Mouse (Mus musculus): Measurements from ENCODE around the gene Adi1.

Gene Adi1

DNA sequence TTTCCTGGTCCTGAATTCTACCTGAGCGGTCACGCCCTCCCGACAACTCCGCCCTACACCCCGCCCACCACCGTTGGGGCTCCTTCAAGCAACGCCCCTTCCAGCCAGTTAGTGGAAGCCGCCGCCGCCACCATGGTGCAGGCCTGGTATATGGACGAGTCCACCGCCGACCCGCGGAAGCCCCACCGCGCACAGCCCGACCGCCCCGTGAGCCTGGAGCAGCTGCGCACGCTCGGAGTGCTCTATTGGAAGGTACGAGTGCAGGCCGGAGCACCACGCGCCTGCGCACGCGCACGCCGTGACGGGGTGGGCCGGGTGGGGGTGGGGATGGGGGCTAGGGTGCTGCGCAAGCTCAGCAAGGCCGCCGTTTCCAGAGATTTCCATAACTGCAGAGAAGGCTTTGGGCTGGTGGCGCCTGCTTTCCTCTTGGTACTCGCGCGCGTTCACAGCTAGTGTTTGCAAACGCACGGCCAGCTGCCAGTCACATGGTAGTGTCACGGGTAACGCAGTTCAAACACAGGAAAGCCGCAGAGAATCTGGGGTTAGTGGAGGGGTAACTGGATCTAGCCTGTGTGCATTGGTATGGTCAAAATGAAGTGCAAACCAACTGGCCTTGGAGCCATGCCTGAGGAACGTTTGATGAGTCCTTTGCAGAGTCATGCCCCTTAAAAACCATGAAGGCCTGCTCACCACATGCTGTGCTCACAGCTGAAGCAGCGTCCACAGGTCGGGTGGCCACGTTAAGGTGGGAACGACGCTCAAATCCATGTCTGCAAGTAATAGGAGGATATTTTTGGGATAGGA is at the start of gene Adi1:
Gene Adi1 (plus strand): TSS at position 111 of the 804 bp plus-strand sequence.
- no peak for TF ChIP-seq GATA4 (IDR thresholded peaks at IDR 0.05; ENCODE audit: insufficient replicate concordance, low read length)

DNA sequence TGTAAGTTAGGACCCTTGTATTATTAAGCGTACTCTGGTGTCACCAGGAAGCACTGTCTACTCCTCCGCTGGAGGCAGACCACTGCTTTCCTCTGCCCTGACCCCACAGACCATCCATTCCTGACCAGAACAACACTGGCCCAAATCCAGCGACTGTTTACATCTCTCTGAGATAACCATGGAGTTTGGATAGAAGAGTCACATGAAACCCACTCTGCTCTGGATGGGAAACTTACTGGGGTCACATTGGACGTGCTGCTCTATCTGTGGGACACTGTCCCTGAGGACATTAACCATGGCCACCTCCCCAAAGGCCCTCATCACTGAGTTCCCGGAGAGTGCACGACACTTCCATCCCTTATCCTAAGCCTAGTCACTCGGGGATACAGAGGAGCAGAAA is 49.6 kb upstream of the Adi1 start:
- TF ChIP-seq GATA4 (IDR thresholded peaks at IDR 0.05; ENCODE audit: insufficient replicate concordance, low read length), result peak; percentile 81; the same call in 1 of the 2 replicates

DNA sequence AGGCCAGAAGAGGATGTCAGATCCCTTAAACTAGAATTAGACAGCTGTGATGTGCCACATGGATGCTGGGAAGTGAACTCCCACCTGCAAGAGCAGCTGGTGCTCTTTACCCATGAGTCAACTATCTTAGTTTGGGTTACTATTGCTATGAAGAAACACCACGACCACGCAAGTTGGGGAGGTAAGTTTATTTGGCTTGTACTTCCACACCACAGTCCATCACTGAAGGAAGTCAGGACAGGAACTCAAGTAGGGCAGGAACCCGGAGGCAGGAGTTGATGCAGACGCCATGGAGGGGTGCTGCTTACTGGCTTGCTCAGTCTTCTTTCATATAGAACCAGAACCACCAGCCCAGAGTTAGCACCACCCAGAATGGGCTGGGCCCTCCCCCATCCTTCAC is 47.9 kb upstream of the Adi1 start:
- no peak for TF ChIP-seq GATA4 (IDR thresholded peaks at IDR 0.05; ENCODE audit: insufficient replicate concordance, low read length)

DNA sequence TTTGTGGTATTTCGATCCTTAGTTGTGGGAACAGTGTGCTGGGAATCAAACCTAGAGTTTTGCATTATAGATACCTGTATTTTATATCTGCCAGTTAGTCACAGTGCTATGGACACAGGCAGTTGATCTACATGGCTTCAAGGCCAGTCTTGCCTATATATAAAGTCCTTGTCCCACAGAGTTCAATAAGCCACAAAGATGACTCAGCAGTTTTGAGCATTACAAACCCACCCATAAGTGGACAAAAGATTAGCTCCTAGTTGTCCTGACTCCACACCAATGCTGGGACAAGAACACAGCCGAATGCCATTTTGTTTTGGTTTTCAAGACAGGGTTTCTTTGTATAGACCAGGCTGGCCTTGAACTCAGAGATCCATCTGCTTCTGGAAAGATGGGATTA is 46.6 kb upstream of the Adi1 start:
- no peak for TF ChIP-seq GATA4 (IDR thresholded peaks at IDR 0.05; ENCODE audit: insufficient replicate concordance, low read length)

DNA sequence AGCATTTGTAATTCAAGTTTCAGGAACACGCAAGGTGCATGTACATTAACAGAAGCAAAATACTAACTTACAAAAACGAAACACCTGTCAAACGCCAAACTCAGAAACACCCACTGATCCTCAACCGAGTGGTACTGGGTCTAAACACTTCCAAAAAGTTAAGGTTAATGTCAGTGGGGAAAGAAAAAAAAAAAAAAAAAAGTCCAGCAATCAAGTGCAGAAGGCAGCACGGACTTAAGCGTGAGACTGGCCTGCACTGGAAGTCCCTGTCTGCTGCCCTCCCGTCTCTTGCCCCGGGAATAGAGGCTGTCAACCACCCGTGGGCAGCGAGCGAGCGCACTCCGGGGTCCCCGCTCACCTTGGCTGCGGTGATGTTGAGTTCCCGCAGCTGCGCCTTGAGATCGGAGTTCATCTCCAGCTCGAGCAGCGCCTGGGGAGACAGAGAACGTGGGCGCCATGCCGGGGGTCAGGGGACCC is 39.9 kb upstream of the Adi1 start:
- no peak for TF ChIP-seq GATA4 (IDR thresholded peaks at IDR 0.05; ENCODE audit: insufficient replicate concordance, low read length)

DNA sequence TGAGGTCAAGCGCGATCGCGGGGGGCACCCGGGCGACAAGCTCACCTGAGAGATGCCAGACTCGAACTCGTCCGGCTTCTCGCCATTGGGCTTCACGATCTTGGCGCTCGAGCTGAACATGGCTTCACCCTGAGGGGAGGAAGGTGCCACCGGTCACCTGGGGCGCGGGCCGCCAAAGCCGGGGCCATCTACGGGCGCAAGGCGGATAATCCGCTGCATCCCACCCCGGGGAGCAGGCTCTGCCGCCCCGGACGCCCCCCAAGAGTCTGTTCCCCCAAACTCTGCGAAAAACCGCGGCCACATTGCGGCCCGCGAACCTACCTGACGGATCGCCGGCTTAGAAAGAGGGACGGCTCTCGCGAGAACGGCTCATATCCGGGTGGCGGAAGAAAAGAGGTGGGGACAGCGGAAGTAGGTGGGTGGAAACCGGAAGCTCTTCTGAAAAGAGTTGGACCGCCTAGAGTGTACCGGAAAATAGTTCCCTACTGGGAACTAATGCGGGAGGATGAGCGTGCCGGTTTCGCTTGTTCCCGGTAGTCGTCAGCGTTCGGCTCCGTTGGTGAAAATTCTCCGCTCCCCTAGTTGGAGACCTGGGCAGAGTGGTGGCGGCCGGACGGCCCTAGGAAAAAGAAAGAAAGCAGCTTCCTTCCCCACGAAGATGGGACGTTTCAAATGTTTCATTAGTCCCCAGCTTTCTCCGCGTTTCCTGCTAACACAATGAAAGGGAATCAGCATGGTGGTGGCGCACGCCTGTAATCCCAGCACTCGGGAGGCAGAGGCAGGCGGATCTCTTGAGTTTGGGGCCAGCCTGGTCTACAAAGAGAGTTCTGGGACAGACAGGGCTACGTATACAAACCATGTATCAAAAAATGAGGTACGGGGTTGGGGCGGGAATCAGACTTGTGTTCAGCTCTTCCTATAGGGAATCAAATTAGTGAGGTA is 39.2 kb upstream of the Adi1 start, which contains the start of gene Rps7:
Gene Rps7 (minus strand): TSS at position 419 of the 942 bp plus-strand sequence.
- peak; percentile 33; the same call in 1 of the 2 replicates for TF ChIP-seq GATA4 (IDR thresholded peaks at IDR 0.05; ENCODE audit: insufficient replicate concordance, low read length)

DNA sequence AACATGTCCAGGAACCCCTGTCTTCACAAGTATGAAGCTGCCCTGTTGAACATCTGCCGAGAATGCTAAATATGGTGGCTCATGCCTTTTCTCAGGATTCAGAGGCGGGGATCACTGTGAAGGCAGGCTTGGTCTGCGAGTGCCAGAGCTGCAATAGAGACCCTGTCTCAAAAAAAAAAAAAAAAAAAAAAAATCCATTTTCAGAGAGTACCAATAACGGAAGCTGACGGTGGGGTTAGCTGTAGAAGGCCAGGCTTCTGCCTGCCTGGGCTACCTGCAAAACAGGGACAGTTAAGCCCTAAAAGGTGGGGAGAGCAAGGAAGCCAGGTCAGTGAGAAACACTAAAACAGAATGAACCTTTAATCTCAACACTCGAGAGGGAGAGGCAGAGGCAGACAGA is 38.5 kb upstream of the Adi1 start:
- TF ChIP-seq GATA4 (IDR thresholded peaks at IDR 0.05; ENCODE audit: insufficient replicate concordance, low read length), result no peak

DNA sequence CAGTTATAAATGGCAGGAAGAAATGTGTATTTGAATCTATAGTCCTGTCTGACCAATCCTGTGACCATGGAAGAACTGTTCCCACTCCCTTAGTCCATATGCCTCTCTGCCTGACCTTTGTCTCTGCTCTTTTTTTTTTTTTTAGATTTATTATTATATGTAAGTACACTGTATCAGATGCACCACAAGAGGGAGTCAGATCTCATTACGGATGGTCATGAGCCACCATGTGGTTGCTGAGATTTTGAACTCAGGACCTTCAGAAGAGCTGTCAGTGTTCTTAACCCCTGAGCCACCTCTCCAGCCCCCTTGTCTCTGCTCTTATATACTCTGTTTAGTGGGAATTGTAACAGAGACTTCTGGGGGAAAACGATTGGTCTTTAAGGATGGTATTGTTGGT is 36.3 kb upstream of the Adi1 start:
- TF ChIP-seq GATA4 (IDR thresholded peaks at IDR 0.05; ENCODE audit: insufficient replicate concordance, low read length), result no peak

DNA sequence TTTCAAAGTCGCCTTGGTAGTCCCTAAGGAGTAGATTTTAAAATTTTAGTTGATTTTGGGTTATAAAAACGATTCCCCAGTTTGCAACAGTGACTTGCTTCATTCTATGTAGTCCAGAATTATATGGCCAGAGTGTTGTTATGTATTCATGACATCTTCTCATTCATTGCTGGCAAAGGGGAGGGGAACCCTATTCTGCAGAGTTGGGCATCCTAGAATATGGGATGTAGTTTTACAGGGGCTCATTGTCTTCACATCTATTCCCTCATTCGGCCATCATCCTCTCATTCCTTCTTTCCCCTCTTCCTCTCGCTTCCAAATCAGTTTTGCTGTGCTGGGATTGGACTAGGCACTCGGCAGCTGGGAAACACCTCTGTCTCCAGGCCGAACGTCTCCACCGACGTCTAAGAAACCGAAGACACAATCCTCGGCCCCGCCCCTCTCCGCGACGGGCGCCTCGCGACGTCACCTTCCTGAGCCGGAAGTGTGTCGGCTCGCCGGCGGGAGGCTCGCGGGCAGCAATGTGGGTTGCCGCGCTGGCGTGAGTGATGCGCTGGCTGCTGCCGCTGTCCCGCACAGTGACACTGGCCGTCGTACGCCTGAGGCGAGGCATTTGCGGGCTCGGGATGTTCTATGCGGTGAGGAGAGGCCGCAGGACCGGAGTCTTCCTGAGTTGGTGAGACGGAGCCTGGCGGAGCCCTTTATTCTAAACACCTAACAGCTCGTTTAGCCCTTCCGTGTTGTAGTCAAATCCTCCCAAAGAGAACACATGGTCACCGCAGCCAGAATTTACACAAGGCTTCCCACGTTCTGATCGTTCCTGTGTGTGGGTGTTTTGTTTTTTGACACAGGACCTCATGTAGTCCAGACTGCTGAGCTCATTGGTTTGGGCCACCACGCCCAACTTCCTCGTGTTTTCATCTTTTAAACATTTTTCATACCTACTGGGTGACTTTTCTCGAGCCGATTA is 25.6 kb upstream of the Adi1 start, which contains the start of gene Rnaseh1:
Gene Rnaseh1 (plus strand): TSS at position 462 of the 970 bp plus-strand sequence.
- no peak for TF ChIP-seq GATA4 (IDR thresholded peaks at IDR 0.05; ENCODE audit: insufficient replicate concordance, low read length)

DNA sequence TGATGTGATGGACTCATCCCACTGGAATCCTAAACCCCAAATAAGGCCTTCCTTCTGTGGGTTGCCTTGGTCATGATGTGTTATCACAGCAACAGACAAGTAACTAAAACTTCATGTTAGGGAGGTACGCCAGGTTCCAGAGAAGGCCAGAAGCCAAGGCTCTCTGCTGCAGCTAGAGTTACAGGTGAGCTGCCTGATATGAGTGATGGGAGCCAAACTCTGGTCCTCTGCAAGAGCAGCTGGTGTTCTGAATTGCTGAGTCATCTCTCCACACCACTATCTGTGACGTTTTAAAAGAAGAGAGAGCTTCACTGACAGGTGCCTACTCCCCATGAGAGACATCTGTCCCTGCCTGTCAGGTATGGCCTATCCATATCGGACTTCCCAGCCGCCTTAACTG is 12.4 kb upstream of the Adi1 start:
- TF ChIP-seq GATA4 (IDR thresholded peaks at IDR 0.05; ENCODE audit: insufficient replicate concordance, low read length), result no peak

DNA sequence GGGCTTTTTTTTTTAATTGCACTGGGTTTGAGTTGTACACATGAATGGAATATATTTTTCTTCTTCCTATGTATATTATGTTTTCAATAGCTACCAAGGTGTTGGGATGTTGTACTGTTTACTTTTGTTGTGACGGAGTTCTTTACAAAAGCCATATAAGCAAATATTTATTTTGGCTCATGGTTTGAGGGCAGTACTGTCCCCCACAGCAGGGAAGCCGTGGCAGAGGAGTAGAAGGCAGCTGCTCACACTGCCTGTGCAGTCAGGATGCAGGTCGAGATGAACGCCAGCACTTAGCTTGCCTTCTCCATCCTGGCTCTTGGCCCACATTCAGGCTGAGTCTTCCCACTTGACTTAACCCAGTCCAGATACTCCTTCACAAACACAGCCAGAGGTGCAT is 8.3 kb upstream of the Adi1 start:
- TF ChIP-seq GATA4 (IDR thresholded peaks at IDR 0.05; ENCODE audit: insufficient replicate concordance, low read length), result no peak

DNA sequence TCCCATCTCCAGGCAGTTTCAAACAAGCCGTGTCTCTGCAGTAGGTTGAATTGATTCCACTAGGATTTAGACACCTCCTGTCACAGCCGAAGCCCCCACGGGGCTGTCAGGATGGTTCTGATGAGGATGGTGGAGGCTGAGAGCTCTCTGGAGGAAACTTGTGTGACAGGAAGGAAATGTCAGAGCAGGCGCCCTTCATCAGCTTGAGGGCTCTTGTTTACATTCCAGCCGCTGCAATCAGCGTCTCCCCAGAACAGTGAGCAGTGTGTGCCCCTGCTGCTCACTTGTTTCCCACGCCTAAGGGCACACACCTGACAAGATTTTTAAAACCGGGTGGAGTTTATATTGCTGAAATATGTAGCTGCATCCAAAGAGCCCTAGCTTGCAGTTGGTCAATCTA is 7.7 kb upstream of the Adi1 start:
- no peak for TF ChIP-seq GATA4 (IDR thresholded peaks at IDR 0.05; ENCODE audit: insufficient replicate concordance, low read length)

DNA sequence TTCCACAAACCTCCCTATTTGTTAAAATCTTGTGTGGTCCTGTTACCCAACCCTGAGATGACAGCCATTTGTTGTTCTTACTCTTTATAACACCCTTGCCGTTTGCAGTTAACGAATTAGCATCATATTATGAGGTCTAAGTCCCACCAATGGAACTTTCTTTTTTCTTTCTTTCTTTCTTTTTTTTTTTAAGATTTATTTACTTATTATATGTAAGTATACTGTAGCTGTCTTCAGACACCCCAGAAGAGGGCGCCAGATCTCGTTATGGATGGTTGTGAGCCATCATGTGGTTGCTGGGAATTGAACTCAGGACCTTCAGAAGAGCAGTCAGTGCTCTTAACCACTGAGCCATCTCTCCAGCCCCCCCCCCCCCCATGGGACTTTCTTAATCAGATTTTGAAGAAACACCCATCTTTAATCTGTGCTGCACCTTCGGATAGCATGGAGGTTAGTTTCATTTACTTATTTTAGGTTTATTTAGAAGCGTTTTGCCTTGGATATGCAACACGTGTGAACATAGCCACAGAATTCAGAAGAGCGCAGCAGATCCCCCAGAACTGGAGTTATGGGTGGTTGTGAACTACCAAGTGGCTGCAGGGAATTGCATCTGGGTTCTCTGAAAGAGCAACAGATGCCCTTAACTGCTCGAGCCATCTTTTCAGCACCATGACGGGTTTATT is 852 bp upstream of the Adi1 start:
- no peak for TF ChIP-seq GATA4 (IDR thresholded peaks at IDR 0.05; ENCODE audit: insufficient replicate concordance, low read length)

DNA sequence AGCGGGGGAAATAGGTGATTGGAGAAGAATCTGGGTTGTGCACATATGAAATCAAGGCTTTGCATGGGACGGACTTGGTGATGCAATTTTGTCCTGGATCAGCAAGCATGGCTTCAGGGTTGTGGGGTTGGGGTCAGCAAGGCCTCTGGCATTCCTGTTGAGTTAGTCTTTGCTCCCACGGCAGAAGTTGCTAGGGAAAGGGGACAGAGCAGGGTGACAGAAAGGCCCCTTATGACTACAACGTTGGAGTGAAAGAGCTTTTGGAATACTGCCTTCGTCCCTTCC is 836 bp downstream of the Adi1 start:
- no peak for TF ChIP-seq GATA4 (IDR thresholded peaks at IDR 0.05; ENCODE audit: insufficient replicate concordance, low read length)
